Mouse (Mus musculus) c-Kit-positive CD71-positive TER-119-positive erythroid progenitor cells, embryonic 14.5 days (primary cell): ENCODE data around the gene Surf1.
"Not testable (repeated sequence)": the region's sequence is repeated elsewhere in the genome, so short reads cannot be mapped to it uniquely, and the experiment has no call there.

Experiments used
- DNase-seq: peaks from one replicate; pipeline ENCODE4 v3.0.0-alpha.2; 2013; ENCODE audit warnings: low spot score

The Surf1 gene

GRCm38 (mm10) chr2:26900731-26901130 lies 15.6 kb downstream of the Surf1 start:
- no peak for DNase-seq

GRCm38 (mm10) chr2:26895898-26896297 lies 20.4 kb downstream of the Surf1 start:
- DNase-seq: no peak

- not testable (repeated sequence) for DNase-seq
These were observed 30.2 kb downstream of the Surf1 start for GRCm38 (mm10) chr2:26886170-26886569.

GRCm38 (mm10) chr2:26885541-26885940 lies 30.8 kb downstream of the Surf1 start:
- not testable (repeated sequence) for DNase-seq

GRCm38 (mm10) chr2:26878571-26878970 lies 37.8 kb downstream of the Surf1 start:
- no peak for DNase-seq

- DNase-seq: no peak
These were observed 45.7 kb downstream of the Surf1 start for GRCm38 (mm10) chr2:26870666-26871065.

- DNase-seq: no peak
These were observed 51.5 kb downstream of the Surf1 start, which contains the start of gene Abo for GRCm38 (mm10) chr2:26864879-26865278. Gene Abo, minus strand, starts transcription at chr2:26864979.
